Mouse (Mus musculus): ENCODE data around the gene Cybrd1. TPM values are rescaled to one million over a fixed set of nuclear protein-coding genes. Genes with fewer than 3 reads are reported as not detected.

Cybrd1 gene
- polyA plus RNA-seq, 1 experiment from 2014 or later, result 1.9 TPM

DNA sequence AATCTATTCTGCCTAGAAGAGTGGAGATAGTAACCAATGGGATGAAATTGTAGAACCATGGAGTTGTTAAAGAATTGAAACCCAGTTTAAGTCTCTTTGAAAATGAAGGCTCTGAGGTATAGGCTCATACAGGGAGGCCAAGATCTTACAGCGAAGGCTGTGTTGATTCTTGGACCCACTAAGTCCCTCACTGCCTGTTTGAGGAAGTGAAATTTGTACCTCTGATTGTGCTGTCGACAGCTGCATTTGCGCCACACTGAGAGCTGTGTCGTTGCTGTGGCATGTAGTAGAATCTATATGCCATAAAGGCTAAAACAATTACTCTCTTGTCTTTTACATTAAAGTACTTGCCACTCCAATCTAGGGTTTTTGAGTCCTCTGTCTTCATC, 14.4 kb upstream of the Cybrd1 start:
- no peak overlapping the region for H3K9ac ChIP-seq
- 62% methylated on average over 4 of the region's 4 CpGs for WGBS
- ATAC-seq (ENCODE audit: insufficient number of reproducible peaks, low FRiP score), result no peak
- H3K27me3 ChIP-seq (replicated peaks), result no peaks in the 10 kb centered on the region
- peaks cover 11% of the 10 kb centered on the region for H3K36me3 ChIP-seq
- no peak overlapping the region for H3K4me2 ChIP-seq
- no peak overlapping the region for H3K4me3 ChIP-seq
- no peak overlapping the region for H3K27ac ChIP-seq (ENCODE audit: poor library complexity, severe bottlenecking)
- H3K9me3 ChIP-seq (replicated peaks), result no peaks in the 10 kb centered on the region; the same call in 1 of the 2 replicates
- peaks cover 8% of the 10 kb centered on the region for H3K4me1 ChIP-seq (replicated peaks)

GRCm38 (mm10) chr2:71104696-71105095, 13.0 kb upstream of the Cybrd1 start:
- Histone ChIP-seq H3K4me3 (no peak overlapping the region), H3K27me3 (replicated peaks) (no peaks in the 10 kb centered on the region), H3K27ac (ENCODE audit: poor library complexity, severe bottlenecking) (no peak overlapping the region), H3K36me3 (peaks cover 5% of the 10 kb centered on the region), H3K9me3 (replicated peaks) (no peaks in the 10 kb centered on the region; the same call in 1 of the 2 replicates), H3K4me1 (replicated peaks) (peaks cover 8% of the 10 kb centered on the region), H3K4me2 (no peak overlapping the region), H3K9ac (no peak overlapping the region)
- whole genome bisulfite sequencing, result 61% methylated on average over 3 of the region's 3 CpGs
- ATAC-seq (ENCODE audit: insufficient number of reproducible peaks, low FRiP score), result no peak

DNA sequence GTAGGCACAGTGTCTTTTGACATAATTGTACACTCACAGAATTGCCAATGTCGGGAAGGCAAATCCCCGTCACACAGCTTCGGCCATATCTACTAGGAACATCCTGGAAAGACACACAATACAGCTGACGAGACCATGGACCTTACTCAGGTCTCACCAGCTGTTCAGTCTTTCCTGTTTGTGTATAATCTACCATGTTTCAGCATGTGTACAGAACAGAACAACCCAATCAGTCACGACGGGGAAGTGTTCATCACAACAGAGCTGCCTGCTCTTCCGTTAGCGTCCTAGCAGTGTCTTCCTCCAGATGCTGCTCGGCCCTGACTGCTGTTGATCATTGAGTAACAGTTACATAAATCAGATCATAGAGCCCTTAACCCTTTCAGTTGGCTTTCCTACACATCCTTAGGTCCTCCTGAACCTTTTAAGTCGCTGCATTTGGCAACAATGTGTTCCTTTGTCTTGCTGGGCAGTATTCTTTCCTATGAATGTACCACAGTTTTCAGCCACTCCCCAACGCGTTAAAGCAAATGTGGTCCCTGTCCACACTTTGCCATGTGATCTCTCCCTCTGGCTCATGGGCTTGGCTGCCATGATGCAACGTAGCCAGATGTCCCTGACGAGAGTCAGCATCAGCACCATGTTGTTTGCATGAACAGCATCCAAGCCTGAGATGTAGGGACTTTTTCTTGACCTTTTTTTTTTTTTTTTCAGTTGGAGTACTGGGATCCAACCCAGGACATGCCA, 12.1 kb upstream of the Cybrd1 start:
- no peak for ATAC-seq (ENCODE audit: insufficient number of reproducible peaks, low FRiP score)
- Histone ChIP-seq H3K9ac (no peak overlapping the region), H3K4me3 (no peak overlapping the region), H3K36me3 (no peaks in the 10 kb centered on the region), H3K9me3 (replicated peaks) (no peaks in the 10 kb centered on the region; the same call in 1 of the 2 replicates), H3K27me3 (replicated peaks) (no peaks in the 10 kb centered on the region), H3K27ac (ENCODE audit: poor library complexity, severe bottlenecking) (no peak overlapping the region), H3K4me1 (replicated peaks) (peaks cover 8% of the 10 kb centered on the region), H3K4me2 (no peak overlapping the region)
- WGBS, result 71% methylated on average over 14 of the region's 14 CpGs

DNA sequence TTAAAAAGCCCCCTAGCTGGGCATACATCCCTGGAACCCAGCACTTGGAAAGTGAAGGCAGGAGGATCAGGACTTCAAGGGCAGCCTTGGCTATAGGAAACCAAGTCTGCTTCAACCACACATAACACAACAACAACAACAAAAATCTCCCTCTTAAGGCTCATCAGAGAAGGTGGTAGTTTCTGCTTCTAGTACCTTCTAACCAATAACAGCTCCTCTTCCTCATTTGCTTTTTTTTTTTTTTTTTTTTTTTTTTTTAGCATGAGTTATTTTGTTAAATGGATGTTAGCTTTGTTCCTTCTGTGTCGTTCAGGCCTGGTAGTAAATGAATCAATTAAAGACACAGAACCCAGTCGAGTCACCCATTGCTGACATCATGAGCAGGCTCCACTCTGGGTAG, 10.5 kb upstream of the Cybrd1 start:
- no peak for ATAC-seq (ENCODE audit: insufficient number of reproducible peaks, low FRiP score)
- Histone ChIP-seq H3K36me3 (no peaks in the 10 kb centered on the region), H3K27ac (ENCODE audit: poor library complexity, severe bottlenecking) (no peak overlapping the region), H3K4me1 (replicated peaks) (peaks cover 8% of the 10 kb centered on the region), H3K4me2 (no peak overlapping the region), H3K27me3 (replicated peaks) (0 out of 2 replicates have a peak, but pooled peaks cover 2% of the 10 kb centered on the region), H3K4me3 (no peak overlapping the region), H3K9me3 (replicated peaks) (no peaks in the 10 kb centered on the region; the same call in 1 of the 2 replicates), H3K9ac (no peak overlapping the region)
- WGBS, result 83% methylated on average over 2 of the region's 2 CpGs

- H3K4me2 ChIP-seq, result no peak overlapping the region
- H3K27ac ChIP-seq (ENCODE audit: poor library complexity, severe bottlenecking), result no peak overlapping the region
- H3K36me3 ChIP-seq, result no peaks in the 10 kb centered on the region
- peaks cover 8% of the 10 kb centered on the region for H3K4me1 ChIP-seq (replicated peaks)
- 71% methylated on average over 3 of the region's 3 CpGs for WGBS
- ATAC-seq (ENCODE audit: insufficient number of reproducible peaks, low FRiP score), result no peak
- no peak overlapping the region for H3K4me3 ChIP-seq
- H3K9me3 ChIP-seq (replicated peaks), result no peaks in the 10 kb centered on the region; the same call in 1 of the 2 replicates
- 0 out of 2 replicates have a peak, but pooled peaks cover 2% of the 10 kb centered on the region for H3K27me3 ChIP-seq (replicated peaks)
- H3K9ac ChIP-seq, result no peak overlapping the region
Observed at GRCm38 (mm10) chr2:71108541-71108940, 9.2 kb upstream of the Cybrd1 start.

DNA sequence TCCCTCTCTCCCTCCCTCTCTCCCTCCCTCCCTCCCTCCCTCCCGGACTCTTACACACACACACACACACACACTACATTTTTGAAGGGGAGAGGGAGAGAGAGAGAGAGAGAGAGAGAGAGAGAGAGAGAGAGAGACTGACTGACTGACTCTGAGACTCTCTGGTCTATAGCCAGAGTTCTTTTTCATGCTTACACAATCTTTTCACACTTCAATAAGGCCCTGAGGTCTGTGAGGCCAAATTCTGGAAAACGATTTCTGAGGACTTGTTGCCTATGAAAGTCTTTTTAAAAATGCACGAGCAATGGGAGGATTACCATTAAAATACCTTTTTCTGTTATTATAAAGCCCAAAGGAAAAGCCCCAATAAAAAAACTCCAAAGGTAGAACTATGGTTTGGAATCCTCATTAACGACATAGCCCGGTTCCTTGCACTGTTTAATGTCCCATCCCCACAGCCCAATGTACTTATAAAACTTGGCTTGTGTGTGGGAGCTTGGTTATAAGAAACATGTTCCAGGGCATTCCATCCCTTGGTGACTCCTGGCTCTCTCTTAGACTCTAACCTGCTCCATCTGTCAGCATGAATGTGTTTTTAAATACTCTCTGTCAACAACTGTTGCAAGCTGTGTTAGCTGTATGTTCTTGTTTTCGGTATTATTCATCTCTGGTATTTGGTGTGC, 4.1 kb upstream of the Cybrd1 start:
- Histone ChIP-seq H3K36me3 (no peaks in the 10 kb centered on the region), H3K4me2 (no peak overlapping the region), H3K4me3 (no peak overlapping the region), H3K9me3 (replicated peaks) (no peaks in the 10 kb centered on the region; the same call in 1 of the 2 replicates), H3K4me1 (replicated peaks) (peaks cover 14% of the 10 kb centered on the region), H3K9ac (no peak overlapping the region), H3K27ac (ENCODE audit: poor library complexity, severe bottlenecking) (no peak overlapping the region), H3K27me3 (replicated peaks) (peaks cover 18% of the 10 kb centered on the region)
- no peak for ATAC-seq (ENCODE audit: insufficient number of reproducible peaks, low FRiP score)
- WGBS, result 67% methylated on average over 5 of the region's 6 CpGs

- H3K27me3 ChIP-seq (replicated peaks), result peaks cover 37% of the 10 kb centered on the region
- ATAC-seq (ENCODE audit: insufficient number of reproducible peaks, low FRiP score), result no peak
- WGBS, result 91% methylated on average over 4 of the region's 4 CpGs
- peaks cover 18% of the 10 kb centered on the region for H3K4me1 ChIP-seq (replicated peaks)
- H3K9me3 ChIP-seq (replicated peaks), result no peaks in the 10 kb centered on the region; the same call in 1 of the 2 replicates
- no peak overlapping the region for H3K4me2 ChIP-seq
- no peak overlapping the region for H3K27ac ChIP-seq (ENCODE audit: poor library complexity, severe bottlenecking)
- no peak overlapping the region for H3K9ac ChIP-seq
- H3K4me3 ChIP-seq, result no peak overlapping the region
- H3K36me3 ChIP-seq, result no peaks in the 10 kb centered on the region
Observed at GRCm38 (mm10) chr2:71116151-71116550, 1.6 kb upstream of the Cybrd1 start.

- H3K36me3 ChIP-seq, result no peaks in the 10 kb centered on the region
- no peak overlapping the region for H3K9ac ChIP-seq
- H3K27ac ChIP-seq (ENCODE audit: poor library complexity, severe bottlenecking), result no peak overlapping the region
- H3K27me3 ChIP-seq (replicated peaks), result peaks cover 38% of the 10 kb centered on the region
- 85% methylated on average over 10 of the region's 10 CpGs for WGBS
- no peak overlapping the region for H3K4me3 ChIP-seq
- H3K9me3 ChIP-seq (replicated peaks), result no peaks in the 10 kb centered on the region; the same call in 1 of the 2 replicates
- peaks cover 20% of the 10 kb centered on the region for H3K4me1 ChIP-seq (replicated peaks)
- no peak for ATAC-seq (ENCODE audit: insufficient number of reproducible peaks, low FRiP score)
- H3K4me2 ChIP-seq, result no peak overlapping the region
Observed at GRCm38 (mm10) chr2:71120844-71121243, 3.1 kb downstream of the Cybrd1 start.

DNA sequence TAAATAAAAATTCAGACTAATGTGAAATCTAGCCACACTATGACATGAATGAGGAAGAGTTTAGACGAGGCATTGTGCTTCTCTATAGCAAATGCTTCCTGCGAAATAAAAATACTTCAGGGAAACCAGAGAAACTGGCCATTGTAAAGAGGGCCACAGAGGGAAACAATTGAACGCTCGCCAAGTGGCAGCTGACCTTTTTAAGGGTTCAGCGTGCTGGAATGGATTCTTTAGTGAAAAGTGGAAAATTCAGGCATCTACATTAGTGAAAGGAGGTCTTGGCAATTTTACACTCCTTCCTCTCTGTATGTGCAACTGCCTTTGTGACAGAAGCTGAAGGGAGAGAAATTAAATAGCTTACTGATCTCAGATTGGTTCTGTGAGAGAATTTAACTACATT, 3.7 kb downstream of the Cybrd1 start:
- 61% methylated on average over 5 of the region's 5 CpGs for WGBS
- no peak for ATAC-seq (ENCODE audit: insufficient number of reproducible peaks, low FRiP score)
- Histone ChIP-seq H3K4me1 (replicated peaks) (peaks cover 20% of the 10 kb centered on the region), H3K9me3 (replicated peaks) (no peaks in the 10 kb centered on the region), H3K9ac (no peak overlapping the region), H3K27ac (ENCODE audit: poor library complexity, severe bottlenecking) (no peak overlapping the region), H3K4me3 (no peak overlapping the region), H3K36me3 (no peaks in the 10 kb centered on the region), H3K4me2 (no peak overlapping the region), H3K27me3 (replicated peaks) (peaks cover 38% of the 10 kb centered on the region)

DNA sequence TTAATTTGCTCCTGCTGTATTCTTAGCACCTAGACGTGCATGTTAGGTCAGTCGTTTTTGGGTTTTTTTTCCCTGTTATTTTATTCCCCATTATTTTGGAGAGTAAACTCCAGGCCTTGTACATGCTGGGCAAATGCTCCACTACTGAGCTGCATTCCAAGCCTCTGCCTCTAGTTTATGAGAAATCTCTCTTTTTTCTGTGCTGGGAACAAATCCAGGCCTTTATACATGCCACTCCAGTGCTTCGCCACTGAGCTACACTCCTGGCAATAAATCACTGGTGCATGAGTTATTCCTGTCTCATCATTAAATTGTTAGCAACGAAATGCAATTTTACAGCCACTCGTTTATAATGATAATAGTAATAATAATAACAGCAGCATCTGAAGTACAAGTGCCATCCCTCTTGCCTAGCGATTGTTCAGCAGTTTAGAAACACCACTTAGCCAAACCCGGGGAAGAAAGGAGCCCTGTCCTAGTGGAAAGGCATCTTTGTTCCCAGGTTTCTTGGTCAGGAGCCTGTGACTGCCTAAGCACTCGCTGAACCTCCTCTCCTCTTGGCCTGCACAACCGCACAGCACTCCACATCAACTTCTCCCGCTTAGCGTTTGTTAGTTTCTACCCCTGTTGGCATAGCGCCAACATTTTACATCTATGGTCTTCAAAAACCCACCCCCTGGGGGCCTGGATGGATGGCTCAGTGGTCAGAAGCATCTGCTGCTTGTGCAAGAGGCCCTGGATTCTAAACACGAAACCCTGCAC, 4.7 kb downstream of the Cybrd1 start:
- H3K36me3 ChIP-seq, result no peaks in the 10 kb centered on the region
- WGBS, result 80% methylated on average over 13 of the region's 13 CpGs
- no peak overlapping the region for H3K27ac ChIP-seq (ENCODE audit: poor library complexity, severe bottlenecking)
- no peak for ATAC-seq (ENCODE audit: insufficient number of reproducible peaks, low FRiP score)
- peaks cover 20% of the 10 kb centered on the region for H3K4me1 ChIP-seq (replicated peaks)
- no peak overlapping the region for H3K9ac ChIP-seq
- no peak overlapping the region for H3K4me3 ChIP-seq
- peaks cover 28% of the 10 kb centered on the region for H3K27me3 ChIP-seq (replicated peaks)
- H3K9me3 ChIP-seq (replicated peaks), result no peaks in the 10 kb centered on the region
- no peak overlapping the region for H3K4me2 ChIP-seq

- Histone ChIP-seq H3K27ac (ENCODE audit: poor library complexity, severe bottlenecking) (no peak overlapping the region), H3K4me2 (no peak overlapping the region), H3K9me3 (replicated peaks) (no peaks in the 10 kb centered on the region), H3K36me3 (no peaks in the 10 kb centered on the region), H3K4me1 (replicated peaks) (peaks cover 9% of the 10 kb centered on the region), H3K27me3 (replicated peaks) (peaks cover 23% of the 10 kb centered on the region), H3K9ac (no peak overlapping the region), H3K4me3 (no peak overlapping the region)
- no peak for ATAC-seq (ENCODE audit: insufficient number of reproducible peaks, low FRiP score)
- WGBS, result 47% methylated on average over 2 of the region's 2 CpGs
Observed at GRCm38 (mm10) chr2:71123591-71123990, 5.9 kb downstream of the Cybrd1 start.
